ENCODE assay signal across 8 mouse cellular contexts in genomic region chr13:56134631-56135181, GRCm38 (mm10). TPM values are rescaled to one million over a fixed set of nuclear protein-coding genes. Genes with fewer than 3 reads are reported as not detected.
DNase-seq lines count a peak whose midpoint lies in the region; ATAC-seq and TF ChIP-seq lines count a peak whose summit lies in the region.

No protein-coding gene starts in this region.

- peak overlapping the region; percentile 80 for H3K4me2 ChIP-seq in forebrain, embryonic 15.5 days (replicated peaks)
- H3K4me2 ChIP-seq in kidney, embryonic 15.5 days: peak overlapping the region; percentile 82
- peak overlapping the region; percentile 94 for H3K4me2 ChIP-seq in midbrain, embryonic 13.5 days (replicated peaks)
- H3K4me2 ChIP-seq in stomach, embryonic 15.5 days: peak overlapping the region; percentile 77

- peak overlapping the region; percentile 85 for H3K27ac ChIP-seq in forebrain, embryonic 15.5 days (replicated peaks)
- peak overlapping the region; percentile 94 for H3K27ac ChIP-seq in kidney, embryonic 15.5 days
- H3K27ac ChIP-seq in midbrain, embryonic 13.5 days: peak overlapping the region; percentile 89
- H3K27ac ChIP-seq in stomach, embryonic 15.5 days: peak overlapping the region; percentile 81

- intact Hi-C loops in left cerebral cortex, postnatal 25 days (cut with DNase I): no loop called here

- peak overlapping the region; percentile 96 for H3K9ac ChIP-seq in forebrain, embryonic 15.5 days (replicated peaks)
- peak overlapping the region; percentile 98 for H3K9ac ChIP-seq in kidney, embryonic 15.5 days
- peak overlapping the region; percentile 98 for H3K9ac ChIP-seq in midbrain, embryonic 13.5 days (replicated peaks)
- H3K9ac ChIP-seq in stomach, embryonic 15.5 days: peak overlapping the region; percentile 76

- under 1% methylated on average over 50 of the region's 50 CpGs for WGBS in forebrain, embryonic 15.5 days
- WGBS in kidney, embryonic 15.5 days: under 1% methylated on average over 50 of the region's 50 CpGs
- 0% methylated on average over 48 of the region's 50 CpGs for WGBS in midbrain, embryonic 13.5 days
- WGBS in stomach, embryonic 15.5 days: under 1% methylated on average over 50 of the region's 50 CpGs

- TF ChIP-seq CTCF in brain, embryonic 14.5 days (IDR thresholded peaks at IDR 0.05; ENCODE audit: borderline replicate concordance, extremely low read depth, insufficient read depth, insufficient read length): no peak

- DNase-seq in urinary bladder, postnatal 25 days (ENCODE audit: low spot score): peak; percentile 40
- no peak for DNase-seq in urinary bladder, postnatal 14 days (ENCODE audit: low spot score)
- DNase-seq in brain, embryonic 14.5 days (ENCODE audit: low read depth): peak; percentile 39
- DNase-seq in left cerebral cortex, postnatal 25 days (ENCODE audit: low spot score in 2 of 2): no peak

- peaks cover 25% of the 10 kb centered on the region for H3K4me1 ChIP-seq in forebrain, embryonic 15.5 days
- peaks cover 39% of the 10 kb centered on the region for H3K4me1 ChIP-seq in kidney, embryonic 15.5 days
- peaks cover 31% of the 10 kb centered on the region for H3K4me1 ChIP-seq in midbrain, embryonic 13.5 days (replicated peaks)
- peaks cover 32% of the 10 kb centered on the region for H3K4me1 ChIP-seq in stomach, embryonic 15.5 days

- no peaks in the 10 kb centered on the region for H3K36me3 ChIP-seq in forebrain, embryonic 15.5 days
- H3K36me3 ChIP-seq in kidney, embryonic 15.5 days: peaks cover 17% of the 10 kb centered on the region; the same call in 1 of the 2 replicates
- H3K36me3 ChIP-seq in midbrain, embryonic 13.5 days: peaks cover 21% of the 10 kb centered on the region
- H3K36me3 ChIP-seq in stomach, embryonic 15.5 days: 0 out of 2 replicates have a peak, but pooled peaks cover 4% of the 10 kb centered on the region

- H3K9me3 ChIP-seq in forebrain, embryonic 15.5 days: no peaks in the 10 kb centered on the region
- no peaks in the 10 kb centered on the region for H3K9me3 ChIP-seq in kidney, embryonic 15.5 days (replicated peaks)
- H3K9me3 ChIP-seq in midbrain, embryonic 13.5 days: 0 out of 2 replicates have a peak, but pooled peaks cover 5% of the 10 kb centered on the region
- no peaks in the 10 kb centered on the region for H3K9me3 ChIP-seq in stomach, embryonic 15.5 days

- H3K4me3 ChIP-seq in forebrain, embryonic 15.5 days: peak overlapping the region; percentile 99
- H3K4me3 ChIP-seq in kidney, embryonic 15.5 days (replicated peaks): peak overlapping the region; percentile 94
- H3K4me3 ChIP-seq in midbrain, embryonic 13.5 days (replicated peaks): peak overlapping the region; percentile 100
- H3K4me3 ChIP-seq in stomach, embryonic 15.5 days (replicated peaks): peak overlapping the region; percentile 83

- 0 out of 2 replicates have a peak, but pooled peaks cover 2% of the 10 kb centered on the region for H3K27me3 ChIP-seq in forebrain, embryonic 15.5 days
- H3K27me3 ChIP-seq in kidney, embryonic 15.5 days: no peaks in the 10 kb centered on the region
- 0 out of 2 replicates have a peak, but pooled peaks cover 3% of the 10 kb centered on the region for H3K27me3 ChIP-seq in midbrain, embryonic 13.5 days
- no peaks in the 10 kb centered on the region for H3K27me3 ChIP-seq in stomach, embryonic 15.5 days (replicated peaks)

- TF ChIP-seq POLR2A in brain, embryonic 14.5 days (IDR thresholded peaks at IDR 0.05; ENCODE audit: borderline replicate concordance, extremely low read depth, insufficient read depth, insufficient read length, poor library complexity, severe bottlenecking): 0 out of 2 replicates have a peak, but pooled peaks have one; percentile 14

- peak; percentile 52 for ATAC-seq in forebrain, embryonic 15.5 days (replicated peaks)
- peak; percentile 55 for ATAC-seq in kidney, embryonic 15.5 days (replicated peaks; ENCODE audit: low FRiP score)
- peak; percentile 64 for ATAC-seq in midbrain, embryonic 13.5 days
- no peak; the same call in 1 of the 2 replicates for ATAC-seq in stomach, embryonic 15.5 days (ENCODE audit: insufficient read depth, low FRiP score, low read depth)

RNA-seq across cellular contexts. Expression of gene H2afy, which starts 1.5 kb away (rescaled TPM):
- 317 and 334 TPM in 2 replicates for polyA plus RNA-seq in brain, embryonic 14.5 days (2012; rRNA removed)
- 424 and 456 TPM in 2 replicates for polyA plus RNA-seq in forebrain, embryonic 15.5 days (2015; fragmentation: Nextera tagmentation; extraction: Ambion mirVana)
- 395 and 406 TPM in 2 replicates for polyA plus RNA-seq in kidney, embryonic 15.5 days (2015; fragmentation: Nextera tagmentation; extraction: Ambion mirVana)
- polyA plus RNA-seq in midbrain, embryonic 13.5 days (2015; fragmentation: Nextera tagmentation; extraction: Ambion mirVana): 414 and 443 TPM in 2 replicates
- polyA plus RNA-seq in stomach, embryonic 15.5 days (2015; fragmentation: Nextera tagmentation; extraction: Ambion mirVana): 311 and 348 TPM in 2 replicates
- total RNA-seq in left cerebral cortex, postnatal 25 days (2021): 100 to 1,000 TPM in 1 of 2 experiments, 10 to 100 TPM in 1; 98.3 to 102 TPM

RNA-seq across cellular contexts. Expression of gene Tifab, which starts 44.0 kb away (rescaled TPM):
- 0.37 and 0.70 TPM in 2 replicates for polyA plus RNA-seq in brain, embryonic 14.5 days (2012; rRNA removed)
- polyA plus RNA-seq in forebrain, embryonic 15.5 days (2015; fragmentation: Nextera tagmentation; extraction: Ambion mirVana): 0.87 and 1.0 TPM in 2 replicates
- 2.1 and 2.4 TPM in 2 replicates for polyA plus RNA-seq in kidney, embryonic 15.5 days (2015; fragmentation: Nextera tagmentation; extraction: Ambion mirVana)
- polyA plus RNA-seq in midbrain, embryonic 13.5 days (2015; fragmentation: Nextera tagmentation; extraction: Ambion mirVana): 0.61 and 0.90 TPM in 2 replicates
- 4.0 and 5.0 TPM in 2 replicates for polyA plus RNA-seq in stomach, embryonic 15.5 days (2015; fragmentation: Nextera tagmentation; extraction: Ambion mirVana)
- total RNA-seq in left cerebral cortex, postnatal 25 days (2021): 1 to 10 TPM; 1.5 to 2.3 TPM

Comparison
In these comparisons a context has a peak if more than half of its experiments do, and no peak if none do; other contexts are left out.
1. DNase-seq: peak in urinary bladder, postnatal 25 days (single experiment) and brain, embryonic 14.5 days (single experiment); none in urinary bladder, postnatal 14 days (single experiment) and left cerebral cortex, postnatal 25 days (0 of 2).
2. Peak in every context shown above with its lines, with median percentiles within 50 percentile points of each other: H3K27ac ChIP-seq, H3K4me2 ChIP-seq, H3K4me3 ChIP-seq and H3K9ac ChIP-seq.